Mouse (Mus musculus) hematopoietic multipotent progenitor cell, adult 10-12 weeks (in vitro differentiated cells): ENCODE data around the gene Klhl5. TPM values are rescaled to one million over a fixed set of nuclear protein-coding genes. Genes with fewer than 3 reads are reported as not detected.

Source experiments
- polyA plus RNA-seq: library from polyadenylated mRNA; stranded (reverse); fragments of >175 nt; gene quantifications from 2 replicates; pipeline ENCODE4 v1.2.3, GENCODE M21; 2012; ENCODE audit warnings: low replicate concordance

Klhl5 gene
- 10.5 and 24.0 TPM in 2 replicates for polyA plus RNA-seq

DNA sequence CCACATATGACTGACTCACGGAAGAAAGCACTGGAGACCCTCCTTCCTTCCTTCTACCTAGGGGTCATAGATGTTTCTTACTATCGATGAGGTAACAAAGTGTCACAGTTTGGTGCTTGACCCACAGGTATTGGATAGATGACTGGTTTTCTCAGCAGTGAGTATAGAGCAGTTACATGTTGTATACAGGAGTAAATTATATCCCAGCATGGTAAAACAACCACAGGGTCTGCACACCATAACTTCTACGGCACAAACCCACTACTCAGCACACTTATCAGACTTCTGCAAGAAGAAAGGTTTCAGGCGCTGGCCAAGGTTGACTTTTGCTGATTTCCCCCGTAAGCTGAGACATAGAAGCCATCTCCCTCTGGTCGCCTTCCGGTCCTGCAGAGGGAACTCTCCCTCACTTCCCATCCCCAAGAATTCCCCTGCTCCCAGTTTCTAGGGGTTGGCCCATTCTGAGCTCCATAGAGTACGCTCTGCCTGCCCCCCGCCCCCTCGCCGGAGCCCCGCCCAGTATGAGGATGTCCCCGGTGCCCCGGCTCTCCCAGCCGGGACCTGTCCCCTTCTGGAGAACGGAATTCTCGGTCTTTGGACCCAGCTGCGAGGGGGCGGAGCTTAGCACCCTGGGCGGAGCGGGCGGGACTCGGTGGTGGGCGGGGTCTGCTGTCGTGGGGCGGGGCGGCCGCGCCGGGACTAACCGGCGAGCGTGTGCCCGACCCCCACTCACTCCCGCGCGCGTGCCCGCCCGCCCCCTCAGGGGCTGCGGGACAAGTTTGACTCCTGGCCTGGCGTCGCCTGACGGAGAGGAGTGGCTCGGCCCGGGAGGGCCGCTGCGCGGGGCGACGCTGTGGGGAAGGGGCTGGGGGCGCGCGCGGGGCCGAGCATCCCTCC is at the start of gene Klhl5:
Klhl5 (plus strand) TSS at position 664 of the 897 bp plus-strand sequence.

DNA sequence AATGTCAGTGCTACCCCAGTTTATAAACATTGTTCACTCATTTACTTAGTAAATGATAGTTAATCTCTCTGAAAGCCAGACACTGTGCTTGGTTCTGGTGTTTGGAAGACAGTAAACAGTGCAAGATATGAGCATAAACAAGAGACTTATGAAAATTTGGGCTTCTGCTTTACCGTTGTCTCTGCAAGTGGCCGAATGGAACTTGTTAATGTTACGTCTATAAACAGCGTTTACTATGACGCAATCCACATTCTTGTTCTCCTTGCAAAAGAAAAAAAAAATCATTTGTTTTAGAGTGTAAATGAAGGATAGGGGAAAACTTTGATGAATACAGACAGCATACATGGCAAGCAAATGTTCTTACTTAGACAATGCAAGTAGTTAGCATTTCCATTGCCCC is 15.4 kb upstream of the Klhl5 start, which contains the start of gene Tmem156:
Tmem156 (minus strand) TSS at position 212 of the 400 bp plus-strand sequence.

GRCm38 (mm10) chr5:65199346-65200128 is 92.2 kb downstream of the Klhl5 start, which contains the start of gene Wdr19:
Wdr19 (plus strand) TSS chr5:65199696.

Other genes with a start within 250 kb of the Klhl5 start
- 6.8 and 19.8 TPM in 2 replicates for gene Tlr1, start 174.0 kb upstream of the Klhl5 start, polyA plus RNA-seq
- gene Tlr6, start 147.4 kb upstream of the Klhl5 start, polyA plus RNA-seq: 0.88 and 3.1 TPM in 2 replicates
- gene Fam114a1, start 137.5 kb upstream of the Klhl5 start, polyA plus RNA-seq: 0.55 and 1.5 TPM in 2 replicates
- gene Tmem156, start 15.4 kb upstream of the Klhl5 start, polyA plus RNA-seq: 2.5 and 3.3 TPM in 2 replicates
- gene Wdr19, start 92.2 kb downstream of the Klhl5 start, polyA plus RNA-seq: 0.20 and 1.3 TPM in 2 replicates
- 1.6 and 13.4 TPM in 2 replicates for gene Rfc1, start 228.1 kb downstream of the Klhl5 start, polyA plus RNA-seq
- gene Klb, start 240.8 kb downstream of the Klhl5 start, polyA plus RNA-seq: not detected in 2 replicates